Mouse (Mus musculus) lung, postnatal 25 days (tissue): ENCODE results near the gene Kdm1b.
A peak's percentile ranks its signal among the peaks of the same experiment; 100 is the strongest.

Experiments used
- DNase-seq: peaks from one replicate; pipeline ENCODE4 v3.0.0; 2022; ENCODE audit warnings: low spot score

Gene Kdm1b

GRCm38 (mm10) chr13:47111185-47111584 is 67.9 kb downstream of the Kdm1b start:
- DNase-seq: no peak

- DNase-seq: no peak
Measured at GRCm38 (mm10) chr13:47112056-47112455, 68.8 kb downstream of the Kdm1b start.

GRCm38 (mm10) chr13:47112924-47113323 is 69.6 kb downstream of the Kdm1b start:
- no peak for DNase-seq

- DNase-seq: no peak
Measured at GRCm38 (mm10) chr13:47116000-47116399, 72.7 kb downstream of the Kdm1b start.

GRCm38 (mm10) chr13:47121333-47121889 is 78.1 kb downstream of the Kdm1b start:
- DNase-seq: no peak

GRCm38 (mm10) chr13:47122537-47123430 is 79.5 kb downstream of the Kdm1b start, which contains the start of gene Rnf144b:
TSS of gene Rnf144b (plus strand) at chr13:47122656.
- peak; percentile 15 for DNase-seq

- DNase-seq: no peak
Measured at GRCm38 (mm10) chr13:47124449-47124848, 81.2 kb downstream of the Kdm1b start.

GRCm38 (mm10) chr13:47124986-47125385 is 81.7 kb downstream of the Kdm1b start:
- no peak for DNase-seq

GRCm38 (mm10) chr13:47125595-47125994 is 82.3 kb downstream of the Kdm1b start:
- no peak for DNase-seq

- DNase-seq: no peak
Measured at GRCm38 (mm10) chr13:47129090-47129489, 85.8 kb downstream of the Kdm1b start.

- no peak for DNase-seq
Measured at GRCm38 (mm10) chr13:47133058-47133457, 89.8 kb downstream of the Kdm1b start.

- no peak for DNase-seq
Measured at GRCm38 (mm10) chr13:47134836-47135235, 91.5 kb downstream of the Kdm1b start.
